Mouse (Mus musculus): Measurements from ENCODE around the gene Madd. TPM values are rescaled to one million over a fixed set of nuclear protein-coding genes. Genes with fewer than 3 reads are reported as not detected.

Madd gene
- polyA plus RNA-seq (2015; fragmentation: Nextera tagmentation; extraction: Ambion mirVana), result 5.3 and 5.4 TPM in 2 replicates

- peaks cover 13% of the 10 kb centered on the region for H3K4me1 ChIP-seq (ENCODE audit: control insufficient read depth, low read depth, low read length)
- WGBS (ENCODE audit: insufficient replicate concordance), result 26% methylated on average over 15 of the region's 15 CpGs
- peak within 1 kb of the TSS; percentile 84 for H3K9ac ChIP-seq (ENCODE audit: low read depth, low read length)
- ATAC-seq (ENCODE audit: low read depth), result peak; percentile 7
- H3K9me3 ChIP-seq (replicated peaks; ENCODE audit: control insufficient read depth, low read length), result no peaks in the 10 kb centered on the region
- no peaks in the 10 kb centered on the region for H3K27me3 ChIP-seq (ENCODE audit: control insufficient read depth, insufficient read depth, low read depth, low read length)
- H3K4me2 ChIP-seq (ENCODE audit: low read depth, low read length), result peak within 1 kb of the TSS; percentile 99
- H3K4me3 ChIP-seq (ENCODE audit: low read depth, low read length), result peak within 1 kb of the TSS; percentile 95
- no peaks in the 10 kb centered on the region for H3K36me3 ChIP-seq (ENCODE audit: control insufficient read depth, insufficient read depth)
- H3K27ac ChIP-seq (ENCODE audit: low read length), result peak within 1 kb of the TSS; percentile 87
These were observed at the start of gene Madd for GRCm38 (mm10) chr2:91183711-91184405. Gene Madd, minus strand, starts transcription at chr2:91183837.

DNA sequence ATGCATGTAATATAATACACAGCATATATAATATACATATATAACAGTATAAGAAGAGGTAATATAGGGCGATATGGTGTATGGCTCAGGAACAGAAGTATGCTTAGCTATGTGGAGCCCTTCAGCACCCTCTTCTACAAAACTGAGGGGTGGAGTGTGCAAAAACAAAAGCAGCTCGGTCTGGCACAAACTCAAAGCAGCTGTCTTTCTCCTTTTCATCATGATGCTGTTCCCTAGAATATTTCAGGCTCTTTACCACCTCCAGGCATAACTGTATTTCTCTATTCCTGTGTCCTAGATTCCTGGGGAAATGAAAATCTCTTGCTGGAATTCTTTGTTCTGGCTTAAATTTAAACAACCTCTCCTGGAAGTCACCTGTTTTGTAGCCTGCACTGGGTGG, 46.1 kb upstream of the Madd start:
- H3K4me1 ChIP-seq (ENCODE audit: control insufficient read depth, low read depth, low read length), result no peaks in the 10 kb centered on the region
- H3K27me3 ChIP-seq (ENCODE audit: control insufficient read depth, insufficient read depth, low read depth, low read length), result no peaks in the 10 kb centered on the region
- H3K4me2 ChIP-seq (ENCODE audit: low read depth, low read length), result no peak overlapping the region
- H3K9me3 ChIP-seq (replicated peaks; ENCODE audit: control insufficient read depth, low read length), result no peaks in the 10 kb centered on the region
- no peak overlapping the region for H3K9ac ChIP-seq (ENCODE audit: low read depth, low read length)
- H3K4me3 ChIP-seq (ENCODE audit: low read depth, low read length), result no peak overlapping the region
- no peak overlapping the region for H3K27ac ChIP-seq (ENCODE audit: low read length)
- no peak for ATAC-seq (ENCODE audit: low read depth)
- WGBS (ENCODE audit: insufficient replicate concordance), result 65% methylated on average over 2 of the region's 2 CpGs
- H3K36me3 ChIP-seq (ENCODE audit: control insufficient read depth, insufficient read depth), result no peaks in the 10 kb centered on the region; the same call in 1 of the 2 replicates

DNA sequence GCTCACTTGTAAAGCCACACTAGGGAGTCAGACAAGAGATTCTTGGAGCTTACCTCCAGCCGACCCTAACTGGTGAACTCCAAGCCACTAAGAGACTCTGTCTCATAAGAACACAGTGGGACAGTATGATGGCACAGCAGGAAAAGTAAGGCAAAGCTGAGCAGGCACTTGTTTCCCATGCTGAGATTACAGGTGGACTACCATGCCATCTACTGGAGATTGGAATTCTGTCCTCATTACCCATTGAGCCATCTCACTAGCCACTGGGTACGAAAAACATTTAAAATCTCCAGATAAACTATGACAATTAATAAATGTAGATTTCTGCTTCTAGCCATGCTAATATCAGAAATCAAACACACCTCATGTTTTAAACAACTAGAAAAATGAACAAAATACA, 40.0 kb upstream of the Madd start:
- Histone ChIP-seq H3K4me3 (ENCODE audit: low read depth, low read length) (no peak overlapping the region), H3K36me3 (ENCODE audit: control insufficient read depth, insufficient read depth) (no peaks in the 10 kb centered on the region), H3K4me1 (ENCODE audit: control insufficient read depth, low read depth, low read length) (no peaks in the 10 kb centered on the region), H3K9ac (ENCODE audit: low read depth, low read length) (no peak overlapping the region), H3K9me3 (replicated peaks; ENCODE audit: control insufficient read depth, low read length) (no peaks in the 10 kb centered on the region), H3K4me2 (ENCODE audit: low read depth, low read length) (no peak overlapping the region), H3K27me3 (ENCODE audit: control insufficient read depth, insufficient read depth, low read depth, low read length) (no peaks in the 10 kb centered on the region), H3K27ac (ENCODE audit: low read length) (no peak overlapping the region)
- WGBS (ENCODE audit: insufficient replicate concordance), result 74% methylated on average over 2 of the region's 2 CpGs
- no peak for ATAC-seq (ENCODE audit: low read depth)

GRCm38 (mm10) chr2:91220501-91220900, 36.9 kb upstream of the Madd start:
- H3K9me3 ChIP-seq (replicated peaks; ENCODE audit: control insufficient read depth, low read length), result no peaks in the 10 kb centered on the region
- H3K9ac ChIP-seq (ENCODE audit: low read depth, low read length), result no peak overlapping the region
- 89% methylated on average over 3 of the region's 3 CpGs for WGBS (ENCODE audit: insufficient replicate concordance)
- H3K27me3 ChIP-seq (ENCODE audit: control insufficient read depth, insufficient read depth, low read depth, low read length), result no peaks in the 10 kb centered on the region
- H3K27ac ChIP-seq (ENCODE audit: low read length), result no peak overlapping the region
- no peak for ATAC-seq (ENCODE audit: low read depth)
- H3K4me3 ChIP-seq (ENCODE audit: low read depth, low read length), result no peak overlapping the region
- no peaks in the 10 kb centered on the region for H3K36me3 ChIP-seq (ENCODE audit: control insufficient read depth, insufficient read depth)
- H3K4me1 ChIP-seq (ENCODE audit: control insufficient read depth, low read depth, low read length), result no peaks in the 10 kb centered on the region
- H3K4me2 ChIP-seq (ENCODE audit: low read depth, low read length), result no peak overlapping the region

GRCm38 (mm10) chr2:91217032-91217431, 33.4 kb upstream of the Madd start:
- ATAC-seq (ENCODE audit: low read depth), result peak; percentile 35; the same call in 1 of the 2 replicates
- Histone ChIP-seq H3K9me3 (replicated peaks; ENCODE audit: control insufficient read depth, low read length) (no peaks in the 10 kb centered on the region), H3K4me2 (ENCODE audit: low read depth, low read length) (no peak overlapping the region), H3K4me1 (ENCODE audit: control insufficient read depth, low read depth, low read length) (no peaks in the 10 kb centered on the region), H3K9ac (ENCODE audit: low read depth, low read length) (no peak overlapping the region), H3K27ac (ENCODE audit: low read length) (no peak overlapping the region), H3K36me3 (ENCODE audit: control insufficient read depth, insufficient read depth) (peaks cover 3% of the 10 kb centered on the region; the same call in 1 of the 2 replicates), H3K27me3 (ENCODE audit: control insufficient read depth, insufficient read depth, low read depth, low read length) (no peaks in the 10 kb centered on the region), H3K4me3 (ENCODE audit: low read depth, low read length) (no peak overlapping the region)
- 62% methylated on average over 4 of the region's 4 CpGs for WGBS (ENCODE audit: insufficient replicate concordance)

- Histone ChIP-seq H3K4me3 (ENCODE audit: low read depth, low read length) (no peak overlapping the region), H3K27me3 (ENCODE audit: control insufficient read depth, insufficient read depth, low read depth, low read length) (no peaks in the 10 kb centered on the region), H3K4me1 (ENCODE audit: control insufficient read depth, low read depth, low read length) (no peaks in the 10 kb centered on the region), H3K27ac (ENCODE audit: low read length) (no peak overlapping the region), H3K9me3 (replicated peaks; ENCODE audit: control insufficient read depth, low read length) (no peaks in the 10 kb centered on the region), H3K9ac (ENCODE audit: low read depth, low read length) (no peak overlapping the region), H3K4me2 (ENCODE audit: low read depth, low read length) (no peak overlapping the region), H3K36me3 (ENCODE audit: control insufficient read depth, insufficient read depth) (peaks cover 5% of the 10 kb centered on the region)
- ATAC-seq (ENCODE audit: low read depth), result no peak
These were observed 29.7 kb upstream of the Madd start for GRCm38 (mm10) chr2:91213311-91213710.

DNA sequence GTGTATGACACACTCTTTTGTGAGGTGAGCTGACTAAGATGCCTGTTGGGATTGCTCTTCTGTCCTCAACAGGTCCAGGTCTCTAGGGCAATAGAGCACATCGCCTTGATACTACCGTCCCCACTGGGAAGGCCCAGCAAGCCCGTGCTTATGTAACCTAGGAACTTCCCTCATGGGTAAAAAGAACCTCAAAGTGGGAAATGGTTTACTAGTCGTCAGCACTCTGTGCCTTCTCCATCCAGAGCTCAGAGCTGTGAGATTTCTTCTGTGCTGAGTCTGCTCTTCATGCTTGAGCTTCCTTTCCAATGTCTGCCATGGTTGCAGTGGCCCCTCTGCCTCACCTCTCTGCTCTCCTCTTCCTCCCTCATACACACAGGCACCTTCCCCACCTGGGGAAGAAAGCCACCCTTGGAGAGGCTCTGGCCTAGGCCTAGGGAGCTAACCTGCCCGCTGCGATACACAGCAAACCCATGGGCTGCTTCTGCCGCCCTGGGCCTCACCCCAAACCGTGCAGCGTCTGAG, 22.7 kb upstream of the Madd start:
- Histone ChIP-seq H3K4me3 (ENCODE audit: low read depth, low read length) (no peak overlapping the region), H3K27me3 (ENCODE audit: control insufficient read depth, insufficient read depth, low read depth, low read length) (no peaks in the 10 kb centered on the region), H3K9me3 (replicated peaks; ENCODE audit: control insufficient read depth, low read length) (no peaks in the 10 kb centered on the region), H3K36me3 (ENCODE audit: control insufficient read depth, insufficient read depth) (peaks cover 11% of the 10 kb centered on the region), H3K4me1 (ENCODE audit: control insufficient read depth, low read depth, low read length) (peaks cover 11% of the 10 kb centered on the region), H3K27ac (ENCODE audit: low read length) (peak overlapping the region; percentile 29), H3K9ac (ENCODE audit: low read depth, low read length) (no peak overlapping the region), H3K4me2 (ENCODE audit: low read depth, low read length) (no peak overlapping the region)
- no peak for ATAC-seq (ENCODE audit: low read depth)
- WGBS (ENCODE audit: insufficient replicate concordance), result 59% methylated on average over 9 of the region's 9 CpGs

DNA sequence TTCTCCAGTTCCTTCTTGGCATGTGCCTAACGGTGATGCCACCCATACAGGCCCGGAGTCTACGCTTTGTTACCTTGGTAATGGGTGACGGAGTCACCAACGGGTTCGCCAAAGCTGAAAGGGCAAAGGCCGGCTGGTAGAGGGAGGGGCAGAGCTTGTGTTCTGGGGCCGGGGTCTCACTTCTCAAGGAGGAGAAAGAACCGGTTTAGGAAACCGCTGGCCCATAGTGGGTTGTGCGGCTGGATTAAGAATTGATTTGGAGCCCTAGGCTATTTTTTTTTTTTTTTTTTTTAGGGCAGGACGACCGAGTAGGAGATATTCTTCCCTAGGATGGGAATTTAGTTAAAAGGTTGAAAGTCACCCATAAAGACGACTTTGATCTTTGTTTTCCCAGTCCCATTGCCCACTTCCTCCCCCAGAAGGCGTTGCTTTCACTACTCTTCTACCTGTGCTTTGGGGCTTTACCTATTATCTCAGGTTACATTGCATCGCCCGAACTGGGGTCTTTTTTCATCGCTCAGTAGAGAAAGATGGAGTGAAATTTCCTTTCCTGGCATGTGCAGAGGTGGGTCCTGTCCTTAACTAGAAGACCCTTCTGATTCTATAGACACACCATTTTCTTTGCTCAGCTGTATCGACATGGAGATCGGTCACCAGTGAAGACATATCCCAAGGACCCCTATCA, 19.5 kb upstream of the Madd start:
- H3K4me2 ChIP-seq (ENCODE audit: low read depth, low read length), result peak overlapping the region; percentile 83
- ATAC-seq (ENCODE audit: low read depth), result peak; percentile 9
- H3K4me3 ChIP-seq (ENCODE audit: low read depth, low read length), result peak overlapping the region; percentile 88
- H3K36me3 ChIP-seq (ENCODE audit: control insufficient read depth, insufficient read depth), result peaks cover 8% of the 10 kb centered on the region
- 14% methylated on average over 20 of the region's 20 CpGs for WGBS (ENCODE audit: insufficient replicate concordance)
- peaks cover 11% of the 10 kb centered on the region for H3K4me1 ChIP-seq (ENCODE audit: control insufficient read depth, low read depth, low read length)
- peak overlapping the region; percentile 65 for H3K27ac ChIP-seq (ENCODE audit: low read length)
- H3K9me3 ChIP-seq (replicated peaks; ENCODE audit: control insufficient read depth, low read length), result no peaks in the 10 kb centered on the region
- H3K9ac ChIP-seq (ENCODE audit: low read depth, low read length), result peak overlapping the region; percentile 88
- H3K27me3 ChIP-seq (ENCODE audit: control insufficient read depth, insufficient read depth, low read depth, low read length), result no peaks in the 10 kb centered on the region

Data from liver, embryonic 16.5 days (tissue).